ENCODE assay signal across 10 mouse cellular contexts in the genomic region with DNA sequence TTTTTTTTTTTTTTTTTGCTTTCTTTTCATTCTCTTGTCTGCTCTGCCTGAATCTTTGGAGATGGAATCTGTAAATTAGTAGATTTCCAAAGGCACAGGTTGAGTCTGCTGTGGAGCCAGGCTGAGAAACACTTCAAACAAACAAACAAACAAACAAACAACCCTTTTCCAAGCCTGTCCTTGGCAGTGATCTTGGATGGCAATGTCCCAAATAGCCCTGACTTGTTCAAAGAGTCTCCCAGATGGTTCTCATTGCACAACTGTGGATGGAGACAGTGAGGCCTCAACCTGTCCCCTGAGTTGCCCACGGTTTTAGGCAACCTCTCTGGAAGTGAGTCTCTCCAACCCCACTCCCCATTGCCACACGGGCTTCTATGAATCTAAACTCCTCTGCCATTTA. TPM values are rescaled to one million over a fixed set of nuclear protein-coding genes. Genes with fewer than 3 reads are reported as not detected.
A peak's percentile ranks its signal among the peaks of the same experiment; 100 is the strongest.
DNase-seq lines count a peak whose midpoint lies in the region; ATAC-seq and TF ChIP-seq lines count a peak whose summit lies in the region.
"Had no signal": no experiment of that assay in that cellular context is flagged by ENCODE, and none has a peak within 500 bp of the region (broad histone marks: within the 10 kb centered on the region; RNA-seq: fewer than 3 reads in every experiment).

No protein-coding gene starts in this region.

- H3K4me2 ChIP-seq in heart, embryonic 12.5 days = peak overlapping the region; percentile 69
- H3K4me2 ChIP-seq in CH12.LX (ENCODE audit: insufficient read depth, low read depth, poor library complexity, severe bottlenecking) = peak overlapping the region; percentile 95
- H3K4me2 ChIP-seq in embryonic facial prominence, embryonic 15.5 days (replicated peaks) = no peak overlapping the region
- peak overlapping the region; percentile 81 for H3K4me2 ChIP-seq in limb, embryonic 12.5 days

- no peak for DNase-seq in heart, postnatal 36 days
- no peak for DNase-seq in CH12.LX (ENCODE audit: extremely low read depth)
- no peak for DNase-seq in spleen, postnatal 4 days (ENCODE audit: low spot score in 2 of 2)
- no peak for DNase-seq in spleen, adult 12 weeks (ENCODE audit: low spot score)
- DNase-seq in layer of hippocampus, adult 11-12 months (ENCODE audit: low spot score) = no peak

- peaks cover 72% of the 10 kb centered on the region for H3K79me2 ChIP-seq in CH12.LX (replicated peaks; ENCODE audit: control insufficient read depth, extremely low read depth, insufficient read depth, poor library complexity, severe bottlenecking)

- TF ChIP-seq EP300 in CH12.LX (IDR thresholded peaks at IDR 0.05; ENCODE audit: low read length) = no peak

- H3K36me3 ChIP-seq in heart, embryonic 12.5 days = peaks cover 27% of the 10 kb centered on the region
- H3K36me3 ChIP-seq in CH12.LX (replicated peaks in 1 of 2; ENCODE audit: control insufficient read depth in 1 of 2, insufficient read depth in 1 of 2, low read length in 1 of 2) = peaks cover 11 to 40% of the 10 kb centered on the region in 2 experiments
- H3K36me3 ChIP-seq in embryonic facial prominence, embryonic 15.5 days = no peaks in the 10 kb centered on the region
- H3K36me3 ChIP-seq in limb, embryonic 12.5 days = peaks cover 49% of the 10 kb centered on the region

- no peak overlapping the region for H3K9ac ChIP-seq in heart, embryonic 12.5 days
- peak overlapping the region; percentile 97; the same call in 1 of the 2 replicates for H3K9ac ChIP-seq in CH12.LX (ENCODE audit: insufficient read depth, low read depth)
- no peak overlapping the region for H3K9ac ChIP-seq in embryonic facial prominence, embryonic 15.5 days
- no peak overlapping the region for H3K9ac ChIP-seq in limb, embryonic 12.5 days (replicated peaks)

- dilution Hi-C loops in CH12.LX (cut with MboI; ENCODE audit: extremely low pct_ligation_motif_present, extremely low pct_unique_long_range_greater_than_20kb, low sequenced_read_pairs) = no loop called here

- TF ChIP-seq CTCF in CH12.LX (conservative IDR thresholded peaks at IDR 0.05 in 1 of 2, IDR thresholded peaks at IDR 0.05 in 1 of 2; ENCODE audit: low read depth in 2 of 2, low read length in 2 of 2) = no peak

- no peaks in the 10 kb centered on the region for H3K9me3 ChIP-seq in heart, embryonic 12.5 days (replicated peaks)
- peaks cover 12% of the 10 kb centered on the region for H3K9me3 ChIP-seq in CH12.LX (replicated peaks; ENCODE audit: low read length)
- H3K9me3 ChIP-seq in embryonic facial prominence, embryonic 15.5 days (replicated peaks) = no peaks in the 10 kb centered on the region
- peaks cover 5% of the 10 kb centered on the region; the same call in 1 of the 2 replicates for H3K9me3 ChIP-seq in limb, embryonic 12.5 days

- H3K4me3 ChIP-seq in heart, embryonic 12.5 days = no peak overlapping the region
- peak overlapping the region; percentile 39 to 92 (median 90) for H3K4me3 ChIP-seq in CH12.LX (replicated peaks in 1 of 3; ENCODE audit: low read depth in 2 of 3, low read length in 2 of 3, poor library complexity in 1 of 3)
- H3K4me3 ChIP-seq in embryonic facial prominence, embryonic 15.5 days (replicated peaks) = no peak overlapping the region
- no peak overlapping the region for H3K4me3 ChIP-seq in limb, embryonic 12.5 days (replicated peaks)
- H3K4me3 ChIP-seq: erythroblast, embryonic 14.5 days had no signal

- 78% methylated on average over 2 of the region's 2 CpGs for WGBS in heart, embryonic 12.5 days
- 53% methylated on average over 2 of the region's 2 CpGs for WGBS in embryonic facial prominence, embryonic 15.5 days
- WGBS in limb, embryonic 12.5 days = 83% methylated on average over 2 of the region's 2 CpGs

- in situ Hi-C loops in CH12.LX (cut with MboI; ENCODE audit: low pct_ligation_motif_present, low pct_unique_long_range_greater_than_20kb, low sequenced_read_pairs) = no loop called here

- no peak overlapping the region for H3K27ac ChIP-seq in heart, embryonic 12.5 days (ENCODE audit: poor library complexity, severe bottlenecking)
- no peak overlapping the region for H3K27ac ChIP-seq in CH12.LX (ENCODE audit: insufficient read depth, low read depth)
- H3K27ac ChIP-seq in embryonic facial prominence, embryonic 15.5 days (replicated peaks) = 0 out of 2 replicates have a peak overlapping the region, but pooled peaks have one; percentile 11
- no peak overlapping the region for H3K27ac ChIP-seq in limb, embryonic 12.5 days

- H3K27me3 ChIP-seq in heart, embryonic 12.5 days (replicated peaks) = no peaks in the 10 kb centered on the region
- H3K27me3 ChIP-seq in CH12.LX (replicated peaks) = no peaks in the 10 kb centered on the region
- no peaks in the 10 kb centered on the region for H3K27me3 ChIP-seq in embryonic facial prominence, embryonic 15.5 days
- no peaks in the 10 kb centered on the region for H3K27me3 ChIP-seq in limb, embryonic 12.5 days

- ATAC-seq in heart, embryonic 12.5 days (ENCODE audit: insufficient number of reproducible peaks, low FRiP score) = no peak
- ATAC-seq in embryonic facial prominence, embryonic 15.5 days (ENCODE audit: insufficient number of reproducible peaks, low FRiP score, low TSS enrichment, low read depth) = no peak
- no peak for ATAC-seq in limb, embryonic 12.5 days (ENCODE audit: insufficient number of reproducible peaks, insufficient read depth, low FRiP score, low TSS enrichment, low read depth)
- ATAC-seq: lung, postnatal 0 days had no signal

- no peak for TF ChIP-seq POLR2A in CH12.LX (IDR thresholded peaks at IDR 0.05; ENCODE audit: low read depth, low read length)

- H3K4me1 ChIP-seq in heart, embryonic 12.5 days (replicated peaks) = peaks cover 41% of the 10 kb centered on the region
- peaks cover 6 to 23% of the 10 kb centered on the region in 2 experiments; a peak in 3 of 4 replicates for H3K4me1 ChIP-seq in CH12.LX (ENCODE audit: control insufficient read depth in 1 of 2, insufficient read depth in 2 of 2)
- H3K4me1 ChIP-seq in embryonic facial prominence, embryonic 15.5 days = peaks cover 43% of the 10 kb centered on the region
- H3K4me1 ChIP-seq in limb, embryonic 12.5 days (replicated peaks) = peaks cover 25% of the 10 kb centered on the region

- intact Hi-C loops in heart, postnatal 36 days (cut with DNase I) = no loop called here

- TF ChIP-seq RAD21 in CH12.LX (IDR thresholded peaks at IDR 0.05; ENCODE audit: low read depth, low read length) = no peak

TF ChIP-seq in CH12.LX, 34 proteins besides CTCF, POLR2A, EP300 and RAD21:
- TF ChIP-seq CHD1 (IDR thresholded peaks at IDR 0.05; ENCODE audit: low read depth, low read length) (0 out of 2 replicates have a peak, but pooled peaks have one; percentile 29), MEF2A (IDR thresholded peaks at IDR 0.05; ENCODE audit: borderline replicate concordance, low read depth, low read length) (no peak)

RNA-seq across cellular contexts. Expression of a gene that starts 4.1 kb away (rescaled TPM):
- 93.0 and 99.8 TPM in 2 replicates for polyA plus RNA-seq in heart, embryonic 12.5 days (2016; fragmentation: Nextera tagmentation; extraction: Ambion mirVana)
- 10 to 100 TPM; 11.2 to 20.3 TPM for total RNA-seq in heart, postnatal 36 days (2021)
- total RNA-seq in CH12.LX (2012; rRNA removed) (39.1 and 39.4 TPM in 2 replicates), CH12.LX (2014; rRNA removed) (18.8 and 22.5 TPM in 2 replicates)
- polyA plus RNA-seq in CH12.LX (2012; ENCODE audit: insufficient read length, low read depth) = 70.3 and 79.0 TPM in 2 replicates
- polyA plus RNA-seq in embryonic facial prominence, embryonic 15.5 days (2015; fragmentation: Nextera tagmentation; extraction: Ambion mirVana) = 43.7 and 44.6 TPM in 2 replicates
- polyA plus RNA-seq in limb, embryonic 12.5 days (2016; fragmentation: Nextera tagmentation; extraction: Ambion mirVana) = 121 and 152 TPM in 2 replicates

Comparison
In these comparisons a context has a peak if more than half of its experiments do, and no peak if none do; other contexts are left out.
1. H3K4me3 ChIP-seq: peak in CH12.LX (3 of 3); none in heart, embryonic 12.5 days (single experiment), embryonic facial prominence, embryonic 15.5 days (single experiment) and limb, embryonic 12.5 days (single experiment).